Mouse (Mus musculus) hindbrain, postnatal 0 days (tissue): Measurements from ENCODE around the gene Tbc1d10b. TPM values are rescaled to one million over a fixed set of nuclear protein-coding genes. Genes with fewer than 3 reads are reported as not detected.
A peak's percentile ranks its signal among the peaks of the same experiment; 100 is the strongest.

Source experiments
- ATAC-seq: fragments of 200-750 bp; cut with Nextera tagmentation; 2 replicates; pipeline ENCODE4 v1.8.0; 2017; ENCODE audit warnings: mild to moderate bottlenecking, moderate TSS enrichment, moderate library complexity
- DNase-seq: peaks from one replicate; pipeline ENCODE4 v3.0.0-alpha.2; 2015; ENCODE audit warnings: low spot score
- H3K27ac ChIP-seq: fragments of 300-500 bp; sonication (generic); 2 replicates; pipeline ENCODE4 v1.5.1; 2014; ENCODE audit warnings: mild to moderate bottlenecking
- H3K27me3 ChIP-seq: fragments of 300-500 bp; sonication (generic); 2 replicates; pipeline ENCODE4 v1.6.1; 2014; ENCODE audit warnings: low read length, mixed read lengths; ENCODE audit not compliant: insufficient read depth
- H3K36me3 ChIP-seq: fragments of 300-500 bp; sonication (generic); 2 replicates; pipeline ENCODE4 v1.6.1; 2014; ENCODE audit warnings: low read length, mixed read lengths; ENCODE audit not compliant: insufficient read depth
- H3K4me1 ChIP-seq: fragments of 300-500 bp; sonication (generic); 2 replicates; pipeline ENCODE4 v1.6.1; 2014; ENCODE audit warnings: antibody characterized with exemption, low read length, mixed read lengths; ENCODE audit not compliant: insufficient read depth
- H3K4me2 ChIP-seq: fragments of 300-500 bp; sonication (generic); 2 replicates; pipeline ENCODE4 v1.6.1; 2014; ENCODE audit warnings: low read depth, mild to moderate bottlenecking, low read length, moderate library complexity, mixed read lengths
- H3K4me3 ChIP-seq: fragments of 300-500 bp; sonication (generic); 2 replicates; pipeline ENCODE4 v1.5.1; 2014; ENCODE audit warnings: low read length
- H3K9ac ChIP-seq: fragments of 300-500 bp; sonication (generic); replicated peaks from 2 replicates; pipeline ENCODE4 v1.6.1; 2014; ENCODE audit warnings: mild to moderate bottlenecking, low read length, moderate library complexity, mixed read lengths
- H3K9me3 ChIP-seq: fragments of 300-500 bp; sonication (generic); 2 replicates; pipeline ENCODE4 v1.6.1; 2016; ENCODE audit warnings: low read length, mixed read lengths
- CTCF ChIP-seq: IDR thresholded peaks from 2 replicates; pipeline ENCODE4 v1.5.1; 2016; ENCODE audit warnings: antibody characterized with exemption, control low read depth, low read depth
- WGBS: fragments of 180-500 bp; shearing (Covaris S2); extraction: QIAGEN DNeasy Blood & Tissue Kit; methylation state at CpG from one replicate; pipeline ENCODE4 v1.1.7; 2014; 5-methylcytosine and 5-hydroxymethylcytosine counted together
- polyA plus RNA-seq: library from polyadenylated mRNA; unstranded; fragments of >200 nt; fragmentation: Nextera tagmentation; extraction: Ambion mirVana; gene quantifications from 2 replicates; pipeline ENCODE4 v1.2.1, GENCODE M21; 2015
- total RNA-seq: library from RNA; depleted of rRNA; stranded (reverse); fragments of >200 nt; gene quantifications from 2 replicates; pipeline ENCODE4 v1.2.3, GENCODE M21; 2014

The Tbc1d10b gene
- total and polyA plus RNA-seq, 2 experiments from 2014 or later: 25.4 to 68.6 TPM

GRCm38 (mm10) chr7:127232622-127233367 lies 24.5 kb upstream of the Tbc1d10b start, which contains the start of the genes Zfp553 and Sept1:
Zfp553 (plus strand) TSS chr7:127233061.
Sept1 (minus strand) TSS chr7:127233130.
- DNase-seq (peak; percentile 95), ATAC-seq (peak; percentile 95)
- no peak for TF ChIP-seq CTCF
- WGBS: under 1% methylated on average over 64 of the region's 64 CpGs
- Histone ChIP-seq H3K9me3 (no peaks in the 10 kb centered on the region), H3K36me3 (peaks cover 29% of the 10 kb centered on the region), H3K27ac (peak within 1 kb of the TSS; percentile 98), H3K9ac (peak within 1 kb of the TSS; percentile 96), H3K4me2 (peak within 1 kb of the TSS; percentile 65), H3K27me3 (no peaks in the 10 kb centered on the region), H3K4me3 (peak within 1 kb of the TSS; percentile 65), H3K4me1 (peaks cover 11% of the 10 kb centered on the region; the same call in 1 of the 2 replicates)

DNA sequence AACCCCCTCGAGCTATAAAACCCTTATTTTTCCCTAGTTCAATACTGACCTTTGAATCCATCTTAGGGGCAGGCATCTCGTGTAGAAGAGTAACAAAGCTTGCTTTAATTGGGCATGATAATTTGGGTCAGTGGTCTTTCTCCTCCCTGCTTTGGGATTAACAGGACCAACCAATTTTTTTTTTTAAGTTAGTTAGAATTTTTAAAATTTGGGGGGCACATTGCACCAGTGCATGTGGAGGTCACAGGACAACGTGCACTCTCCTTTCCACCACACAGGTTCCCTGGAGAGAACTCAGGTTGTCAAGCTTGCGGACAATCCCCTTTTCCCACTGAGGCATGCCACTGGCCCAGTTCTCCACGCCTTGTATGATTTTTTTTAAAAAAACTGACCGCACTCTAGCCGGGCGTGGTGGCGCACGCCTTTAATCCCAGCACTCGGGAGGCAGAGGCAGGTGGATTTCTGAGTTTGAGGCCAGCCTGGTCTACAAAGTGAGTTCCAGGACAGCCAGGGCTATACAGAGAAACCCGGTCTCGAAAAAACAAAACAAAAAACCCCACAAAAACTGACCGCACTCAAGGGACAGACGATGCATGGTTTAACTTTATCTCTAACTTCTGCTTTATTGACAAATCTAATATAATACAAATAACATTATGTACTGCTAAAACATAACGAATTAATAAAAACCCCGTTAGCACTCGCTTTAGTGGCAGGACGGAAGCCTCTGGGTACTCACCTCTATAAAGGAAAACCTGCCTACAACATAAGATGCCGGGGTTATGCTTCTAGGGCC lies 23.8 kb upstream of the Tbc1d10b start:
- Histone ChIP-seq H3K27ac (peak overlapping the region; percentile 98), H3K4me2 (peak overlapping the region; percentile 65), H3K36me3 (peaks cover 24% of the 10 kb centered on the region), H3K4me3 (peak overlapping the region; percentile 65), H3K9me3 (no peaks in the 10 kb centered on the region), H3K4me1 (peaks cover 11% of the 10 kb centered on the region; the same call in 1 of the 2 replicates), H3K9ac (peak overlapping the region; percentile 96), H3K27me3 (no peaks in the 10 kb centered on the region)
- 3% methylated on average over 20 of the region's 20 CpGs for WGBS
- ATAC-seq (no peak), DNase-seq (peak; percentile 19)
- TF ChIP-seq CTCF: no peak

- peaks cover 11% of the 10 kb centered on the region; the same call in 1 of the 2 replicates for H3K4me1 ChIP-seq
- peaks cover 17% of the 10 kb centered on the region for H3K36me3 ChIP-seq
- peak overlapping the region; percentile 65 for H3K4me3 ChIP-seq
- WGBS: 44% methylated on average over 3 of the region's 3 CpGs
- peak overlapping the region; percentile 96; the same call in 1 of the 2 replicates for H3K9ac ChIP-seq
- 0 out of 2 replicates have a peak overlapping the region, but pooled peaks have one; percentile 2 for H3K27ac ChIP-seq
- H3K9me3 ChIP-seq: no peaks in the 10 kb centered on the region
- H3K4me2 ChIP-seq: peak overlapping the region; percentile 65
- ATAC-seq: no peak
- TF ChIP-seq CTCF: no peak
- H3K27me3 ChIP-seq: no peaks in the 10 kb centered on the region
- no peak for DNase-seq
These were observed 23.1 kb upstream of the Tbc1d10b start for GRCm38 (mm10) chr7:127231376-127231775.

- peak; percentile 81 for TF ChIP-seq CTCF
- no peak for ATAC-seq
- Histone ChIP-seq H3K27me3 (no peaks in the 10 kb centered on the region), H3K4me1 (peaks cover 7% of the 10 kb centered on the region; the same call in 1 of the 2 replicates), H3K27ac (no peak overlapping the region), H3K9ac (no peak overlapping the region), H3K4me3 (no peak overlapping the region), H3K9me3 (no peaks in the 10 kb centered on the region), H3K4me2 (no peak overlapping the region), H3K36me3 (no peaks in the 10 kb centered on the region)
- WGBS: 67% methylated on average over 4 of the region's 4 CpGs
- DNase-seq: peak; percentile 87
These were observed 20.5 kb upstream of the Tbc1d10b start for GRCm38 (mm10) chr7:127228615-127229303.

DNA sequence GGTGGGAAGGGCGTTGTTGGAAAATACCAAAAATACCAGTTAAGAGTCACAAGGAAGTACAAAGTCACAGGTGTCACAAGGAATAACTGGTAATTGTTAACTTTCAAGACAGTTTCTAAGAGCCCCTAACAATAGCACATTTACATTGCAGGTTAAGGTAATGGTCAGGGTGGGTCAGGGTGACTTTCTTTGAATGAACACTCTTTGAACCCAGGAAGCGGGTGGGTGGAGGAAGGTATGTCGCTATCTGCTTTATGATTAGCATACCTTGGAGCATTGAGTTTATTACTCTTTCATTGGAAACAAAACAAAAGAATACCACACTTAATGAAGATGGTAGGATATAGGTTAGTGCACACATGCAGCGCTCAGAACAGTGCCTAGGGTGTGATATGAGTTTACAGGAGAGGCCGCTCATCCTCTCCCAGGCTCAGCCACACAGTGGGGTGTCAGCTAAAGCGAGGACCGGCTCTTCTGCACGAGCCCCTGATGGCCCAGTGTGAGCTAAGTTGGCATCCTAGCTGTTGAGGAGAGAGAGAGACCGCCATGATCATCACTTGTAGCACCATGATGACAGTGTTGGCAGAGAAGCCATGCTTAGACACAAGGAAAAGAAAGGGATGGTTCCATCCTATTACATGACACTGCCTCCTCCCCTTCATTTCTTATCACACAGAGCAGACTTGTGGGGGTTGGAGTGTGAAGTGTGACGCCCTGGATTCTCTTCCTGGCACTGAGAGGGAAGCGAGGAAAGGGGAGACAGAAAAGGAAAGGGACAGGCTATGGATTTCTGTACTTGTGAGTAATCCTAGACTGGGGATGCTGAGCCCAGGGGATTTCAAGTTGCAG lies 17.1 kb upstream of the Tbc1d10b start:
- WGBS: 91% methylated on average over 11 of the region's 11 CpGs
- Histone ChIP-seq H3K9me3 (no peaks in the 10 kb centered on the region), H3K9ac (no peak overlapping the region), H3K4me1 (peaks cover under 1% of the 10 kb centered on the region; the same call in 1 of the 2 replicates), H3K27me3 (no peaks in the 10 kb centered on the region), H3K36me3 (no peaks in the 10 kb centered on the region), H3K27ac (no peak overlapping the region), H3K4me2 (no peak overlapping the region), H3K4me3 (no peak overlapping the region)
- ATAC-seq (no peak), DNase-seq (no peak)
- TF ChIP-seq CTCF: no peak
